Mouse (Mus musculus): ENCODE data around the gene Tns1. TPM values are rescaled to one million over a fixed set of nuclear protein-coding genes. Genes with fewer than 3 reads are reported as not detected.

Gene Tns1
- total RNA-seq, 2 experiments from 2014 or later: 672 to 786 TPM

DNA sequence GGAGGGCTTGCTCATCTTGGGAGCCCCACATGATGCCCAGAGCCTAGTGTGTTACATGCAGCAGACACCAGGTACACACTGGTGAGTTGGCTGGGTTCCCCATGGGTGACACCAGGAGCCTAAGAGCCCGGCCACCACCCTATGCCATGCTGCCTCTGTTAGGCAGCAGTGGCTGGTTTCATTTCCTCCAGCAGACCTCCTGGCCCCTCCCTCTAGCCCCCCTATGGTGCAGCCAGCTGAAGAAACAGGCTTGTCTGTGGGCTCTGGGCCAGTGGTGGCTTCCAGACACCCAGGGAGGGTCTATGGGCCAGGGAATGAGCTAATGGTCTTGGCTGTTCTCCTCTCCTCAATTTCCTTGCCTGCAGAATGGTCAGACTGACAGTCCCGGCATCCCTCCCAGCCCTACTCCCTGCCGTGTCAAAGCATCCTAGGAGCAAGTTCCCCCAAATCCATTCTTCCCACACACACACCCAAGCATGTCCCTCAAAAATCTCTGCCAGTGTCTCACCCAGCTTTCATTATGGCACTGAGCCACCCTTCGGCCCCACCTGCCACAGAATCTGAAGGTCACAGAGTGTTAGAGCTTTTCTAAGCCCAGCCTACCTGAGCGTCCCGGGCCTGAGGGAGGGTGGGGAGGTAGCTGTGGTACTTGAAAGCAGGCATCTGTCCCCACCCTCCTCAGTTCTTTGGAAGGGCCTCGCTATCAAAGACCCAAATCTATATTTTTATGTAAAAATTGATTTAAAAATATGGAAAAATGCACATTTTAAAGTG lies 29.6 kb downstream of the Tns1 start:
- intact Hi-C loops (cut with DNase I): no loop called here
- no peak for DNase-seq

DNA sequence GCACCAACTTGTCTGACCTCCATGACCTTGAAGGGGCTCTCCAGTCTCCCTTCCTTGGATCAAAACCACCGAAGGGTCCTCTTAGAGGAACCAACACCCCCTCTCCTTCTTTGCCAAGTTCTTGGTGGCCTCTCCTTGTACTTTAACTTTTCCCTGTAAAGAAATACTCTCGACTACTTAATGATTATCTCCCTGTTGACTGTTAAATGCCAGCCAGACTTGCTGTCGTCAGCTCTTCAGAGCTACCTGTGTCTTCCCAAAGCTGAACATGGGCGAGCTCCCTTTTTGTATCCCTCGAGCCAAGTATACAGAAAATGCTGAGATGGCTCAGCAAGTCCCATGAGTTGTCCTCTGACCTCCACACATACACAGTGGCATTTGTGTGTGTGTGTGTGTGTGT lies 30.8 kb downstream of the Tns1 start:
- no peak for DNase-seq
- intact Hi-C loops (cut with DNase I): no loop called here

DNA sequence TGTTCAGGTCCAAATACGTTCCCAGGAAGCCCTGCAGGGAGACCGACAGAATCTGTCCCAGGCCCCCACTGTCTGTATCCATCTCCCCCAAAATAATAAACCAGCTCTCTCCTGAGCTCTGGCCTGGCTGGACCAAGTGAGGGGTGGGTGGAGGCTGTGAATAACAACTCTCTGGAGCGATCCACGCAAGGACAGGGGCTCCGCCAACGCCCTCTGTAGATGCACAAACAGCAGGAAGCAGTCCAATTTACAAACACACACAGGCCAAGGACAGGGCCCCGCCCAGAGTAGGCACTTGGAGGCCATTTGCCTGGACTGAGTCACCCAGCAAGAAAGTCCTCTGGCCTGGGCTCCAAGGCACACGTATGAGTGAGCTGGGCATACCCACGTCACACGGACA lies 32.0 kb downstream of the Tns1 start:
- DNase-seq: peak in 1 of 2 experiments; percentile 47
- intact Hi-C loops (cut with DNase I): no loop called here

DNA sequence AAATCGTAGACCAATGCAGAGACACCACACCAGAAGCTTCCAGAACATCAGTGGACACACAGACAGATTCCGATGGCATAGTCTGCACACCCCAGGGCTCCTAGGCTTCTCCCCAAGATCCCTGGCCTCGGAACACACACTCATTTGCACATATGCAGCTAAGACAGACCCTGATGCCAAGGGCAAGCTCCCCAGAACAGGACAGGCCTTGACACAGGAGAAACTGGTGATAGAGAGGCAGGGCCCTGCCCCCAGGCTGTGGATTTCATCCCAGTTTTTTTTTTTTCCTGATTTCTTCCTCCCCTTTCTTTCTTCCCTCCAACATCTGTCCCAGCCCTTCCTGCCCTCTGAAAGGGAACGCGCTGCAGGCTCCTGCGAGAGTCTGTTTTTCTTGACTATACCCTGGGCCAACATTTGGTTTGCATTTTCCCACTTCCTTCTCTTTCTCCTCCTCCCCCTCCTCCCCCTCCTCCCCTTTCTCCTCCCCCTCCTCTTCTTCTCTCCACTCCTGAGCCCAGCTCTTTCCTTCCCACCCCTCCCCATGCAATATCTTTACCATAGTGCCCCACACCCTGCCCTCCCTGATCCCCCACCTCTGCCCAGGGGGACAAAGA lies 32.5 kb downstream of the Tns1 start:
- DNase-seq: no peak
- intact Hi-C loops (cut with DNase I): no loop called here

DNA sequence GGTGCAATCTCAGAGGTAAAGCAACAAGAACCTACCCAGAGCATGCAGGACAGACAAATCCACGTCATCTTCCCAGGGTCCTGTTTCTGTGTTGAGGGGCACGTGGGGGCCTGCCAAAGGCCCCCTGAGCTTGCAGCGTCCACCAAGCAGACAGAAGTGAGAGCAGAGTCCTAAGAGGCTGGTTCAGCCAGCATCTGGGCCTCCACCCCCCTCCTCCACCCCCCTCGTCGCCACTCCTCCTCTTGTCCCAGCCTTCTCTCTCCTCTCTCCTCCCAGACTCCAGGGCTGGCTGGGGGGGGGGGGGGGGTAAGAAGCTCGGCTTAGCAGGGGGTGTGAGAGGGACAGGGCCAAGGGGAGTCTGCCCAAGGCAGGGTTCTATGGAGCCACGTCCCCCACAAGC lies 33.1 kb downstream of the Tns1 start:
- no peak for DNase-seq
- intact Hi-C loops (cut with DNase I): no loop called here

DNA sequence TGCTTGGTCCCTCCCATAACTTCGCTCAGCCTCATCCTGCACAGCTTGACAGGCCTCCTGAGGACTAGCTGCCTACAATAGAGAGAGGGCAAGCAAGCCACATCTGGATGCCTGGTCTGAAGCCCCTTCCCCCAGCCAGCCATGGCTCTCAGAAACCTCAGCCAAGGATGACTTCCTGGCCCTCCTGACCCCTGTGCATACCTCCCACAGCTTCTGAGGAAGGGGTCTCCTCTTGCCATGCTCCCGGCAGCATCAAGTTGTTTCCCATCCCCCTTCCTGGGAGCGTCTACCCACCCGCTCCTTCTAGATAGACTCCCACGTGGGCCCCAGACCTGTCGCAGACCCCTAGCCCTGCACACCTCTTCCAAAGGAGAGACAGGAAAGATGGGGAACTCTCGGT lies 33.9 kb downstream of the Tns1 start:
- no peak for DNase-seq
- intact Hi-C loops (cut with DNase I): no loop called here

DNA sequence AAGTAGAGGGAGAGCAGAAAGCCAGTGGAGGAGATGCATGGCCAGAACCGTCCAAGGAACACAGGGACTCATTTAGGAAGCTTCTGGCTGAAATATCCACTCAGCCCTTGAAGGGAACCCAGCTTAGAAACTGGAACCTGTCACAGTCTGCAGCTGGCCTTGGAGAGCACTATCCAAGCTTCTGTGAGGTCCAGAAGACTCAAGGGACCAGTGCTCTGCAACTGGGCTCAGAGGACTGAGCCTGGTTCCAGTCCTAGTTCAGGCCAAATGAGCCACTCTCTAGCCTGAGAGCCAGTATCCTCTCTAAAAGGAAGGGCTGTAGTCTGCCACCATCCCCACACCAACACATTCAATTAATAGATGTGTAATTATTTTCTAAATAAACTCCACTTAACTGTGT lies 35.7 kb downstream of the Tns1 start:
- intact Hi-C loops (cut with DNase I): no loop called here
- DNase-seq: peak; percentile 52 to 54

DNA sequence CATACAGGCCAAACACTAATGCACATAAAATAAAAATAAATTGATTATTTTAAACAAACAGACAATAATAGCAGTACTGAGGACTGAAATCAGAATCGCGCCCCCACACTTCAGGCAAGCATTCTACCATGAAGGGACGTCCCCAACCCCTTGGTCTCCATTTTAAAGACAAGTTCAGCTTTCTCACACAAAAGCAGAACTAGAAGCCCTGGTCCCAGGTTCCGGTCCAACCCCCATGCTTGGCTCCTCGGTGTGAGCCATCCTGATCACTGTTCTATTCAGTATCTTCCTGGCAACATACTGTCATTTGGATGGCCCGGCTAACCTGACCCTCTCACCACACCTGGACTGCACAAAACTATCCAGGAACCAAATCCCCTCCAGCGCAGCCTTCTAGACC lies 38.7 kb downstream of the Tns1 start:
- intact Hi-C loops (cut with DNase I): no loop called here
- DNase-seq: no peak

DNA sequence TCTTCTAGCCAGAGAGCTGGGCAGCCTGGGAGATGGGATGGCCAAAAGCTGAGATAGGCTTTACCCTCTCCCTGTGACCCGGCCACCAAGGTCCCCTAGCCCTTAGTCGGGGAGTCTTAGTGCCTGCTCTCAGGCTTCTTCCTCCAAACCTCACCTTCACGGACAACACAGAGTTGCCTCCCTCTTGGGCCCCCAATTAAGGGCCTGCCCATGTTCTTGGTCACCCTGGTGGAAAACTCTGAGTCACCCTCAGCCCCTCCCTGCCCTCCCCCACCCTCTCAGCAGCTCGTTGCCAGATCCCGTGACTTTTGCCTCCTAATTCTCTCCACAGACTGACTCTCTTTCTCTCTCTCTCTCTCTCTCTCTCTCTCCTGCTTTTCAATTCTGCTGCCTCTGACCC lies 39.5 kb downstream of the Tns1 start:
- intact Hi-C loops (cut with DNase I): loop anchor here (5.0 kb wide), 1 partner anchor 113 kb away; no protein-coding TSS in a partner anchor
- no peak for DNase-seq

DNA sequence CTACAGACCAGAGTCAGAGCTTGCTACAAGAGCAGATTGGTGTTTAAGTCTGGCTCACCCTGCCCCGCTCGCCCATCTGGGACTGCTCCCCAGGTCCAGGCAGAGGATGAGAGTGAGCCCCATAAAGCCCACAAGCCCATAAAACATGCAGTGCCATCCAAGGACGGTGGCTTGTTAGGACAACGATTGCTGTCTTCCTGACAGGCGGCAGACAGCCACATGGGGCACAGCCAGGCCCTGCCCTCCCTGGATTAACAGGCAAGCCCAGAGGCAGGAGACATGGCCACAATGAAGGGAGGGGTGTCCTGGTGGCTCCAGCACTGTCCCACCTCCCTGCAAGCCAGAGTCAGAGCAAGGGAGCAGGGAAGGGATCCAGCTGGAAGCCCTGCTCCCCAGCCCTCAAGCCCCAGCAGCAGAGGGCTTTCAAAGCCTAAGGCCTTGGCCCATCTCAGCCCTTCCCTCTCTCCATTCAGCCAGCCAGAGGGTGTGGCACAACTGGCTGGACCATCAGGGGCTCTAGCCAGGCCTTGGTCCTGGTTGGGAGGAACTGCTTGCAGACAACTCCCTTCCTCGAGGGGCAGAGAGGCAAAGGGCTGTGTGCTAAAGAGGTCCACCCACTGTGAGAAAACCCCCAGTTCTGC lies 40.1 kb downstream of the Tns1 start:
- intact Hi-C loops (cut with DNase I): loop anchor here (5.0 kb wide), 1 partner anchor 113 kb away; no protein-coding TSS in a partner anchor
- DNase-seq: peak; percentile 69 to 74

DNA sequence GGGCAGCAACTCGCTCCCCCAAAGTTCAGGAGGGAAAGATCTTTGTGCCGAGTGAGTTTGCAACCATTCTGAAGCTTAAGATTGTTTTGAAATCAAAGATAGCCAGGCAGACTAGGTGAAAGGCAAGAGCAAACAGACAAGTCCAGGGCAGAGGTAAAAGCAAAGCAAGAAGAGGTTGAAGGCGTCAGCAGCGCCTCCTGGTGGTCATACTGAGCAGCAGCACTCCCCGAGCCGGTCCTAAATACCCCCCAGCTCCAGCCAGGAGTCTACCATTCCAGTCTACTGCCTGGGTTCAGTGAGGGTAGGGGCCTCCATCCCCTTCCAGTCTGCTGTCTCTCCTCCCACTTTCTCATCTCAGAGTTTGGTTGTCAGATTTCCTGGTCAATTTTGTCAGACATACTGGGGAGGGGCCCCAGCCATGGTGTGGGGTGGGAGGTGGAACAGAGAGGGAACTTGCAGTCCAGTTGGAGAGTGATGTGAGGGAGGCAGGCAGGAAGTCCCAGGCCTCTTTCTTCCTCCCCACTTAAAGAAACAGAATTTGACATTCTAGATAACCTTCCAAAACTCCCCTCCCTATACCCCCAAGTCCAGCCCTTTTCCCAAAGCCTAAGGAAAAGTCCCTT lies 41.3 kb downstream of the Tns1 start:
- DNase-seq: peak; percentile 71
- intact Hi-C loops (cut with DNase I): loop anchor here (1.0 to 5.0 kb wide), 3 partner anchors 42 to 181 kb away; partner anchors contain the start of genes Rufy4 and Tns1

DNA sequence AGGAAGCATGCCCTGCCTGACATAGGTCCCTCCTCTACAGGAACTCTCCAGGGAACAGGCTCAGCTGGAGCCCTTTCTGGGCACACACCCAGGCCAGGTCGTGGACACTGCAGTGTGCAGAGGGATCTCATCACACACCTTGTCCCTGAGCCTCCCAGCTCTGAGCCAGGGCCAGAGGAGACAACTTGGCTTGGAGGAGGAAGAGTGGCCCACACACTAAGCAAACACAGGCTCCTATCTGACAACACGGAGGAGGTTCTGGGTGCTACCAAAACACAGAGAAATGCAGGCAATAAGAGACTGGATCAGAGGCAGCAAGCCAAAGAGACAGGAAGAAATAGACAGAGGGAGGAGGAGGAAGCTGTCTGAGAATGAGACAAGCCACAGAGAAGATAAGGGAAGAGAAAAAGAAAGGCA lies 42.7 kb downstream of the Tns1 start:
- intact Hi-C loops (cut with DNase I): loop anchor here (5.0 kb wide), 1 partner anchor 116 kb away; no protein-coding TSS in a partner anchor
- DNase-seq: peak in 1 of 2 experiments; percentile 49

DNA sequence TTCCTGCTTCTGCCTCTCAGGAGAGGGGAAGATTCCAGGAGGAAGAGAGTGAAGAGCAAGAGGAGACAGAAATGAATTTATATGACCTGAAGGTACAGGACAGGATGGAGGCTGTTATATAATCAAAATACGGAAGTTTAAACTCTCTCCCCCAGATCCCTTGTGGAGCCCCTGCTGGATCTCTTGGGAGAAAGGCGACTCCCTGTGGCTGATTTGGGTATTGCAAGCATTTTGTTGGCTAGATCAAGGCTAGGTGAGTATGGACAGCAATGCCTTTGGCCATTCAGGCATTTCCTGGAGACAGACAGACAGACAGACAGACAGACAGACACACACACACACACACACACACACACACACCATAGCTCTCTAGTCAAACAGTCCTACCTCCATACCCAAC lies 46.9 kb downstream of the Tns1 start:
- intact Hi-C loops (cut with DNase I): loop anchor here (1.0 to 2.0 kb wide), 4 partner anchors 41 to 176 kb away; no protein-coding TSS in a partner anchor
- peak; percentile 93 to 96 for DNase-seq

DNA sequence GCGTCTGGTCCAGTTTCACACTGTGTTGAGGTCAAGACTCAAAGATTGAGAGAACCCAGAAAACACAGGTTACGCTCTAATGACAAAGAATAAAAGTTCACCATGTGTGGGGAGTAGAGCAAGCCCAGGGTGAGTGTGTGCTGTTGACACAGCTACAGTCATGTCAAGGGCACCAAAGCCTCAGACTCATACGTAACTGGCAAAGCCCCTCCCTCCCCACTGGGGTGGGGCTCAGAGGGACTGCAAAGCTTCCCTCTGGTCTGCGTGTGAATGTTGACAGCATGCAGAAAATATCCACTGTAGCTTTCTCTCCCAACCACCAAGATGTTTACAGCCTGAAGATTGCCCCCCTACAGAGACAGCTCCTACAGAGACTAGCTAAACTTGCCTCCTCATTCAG lies 48.0 kb downstream of the Tns1 start:
- intact Hi-C loops (cut with DNase I): loop anchor here (2.0 kb wide), 2 partner anchors 39 to 89 kb away; no protein-coding TSS in a partner anchor
- no peak for DNase-seq

DNA sequence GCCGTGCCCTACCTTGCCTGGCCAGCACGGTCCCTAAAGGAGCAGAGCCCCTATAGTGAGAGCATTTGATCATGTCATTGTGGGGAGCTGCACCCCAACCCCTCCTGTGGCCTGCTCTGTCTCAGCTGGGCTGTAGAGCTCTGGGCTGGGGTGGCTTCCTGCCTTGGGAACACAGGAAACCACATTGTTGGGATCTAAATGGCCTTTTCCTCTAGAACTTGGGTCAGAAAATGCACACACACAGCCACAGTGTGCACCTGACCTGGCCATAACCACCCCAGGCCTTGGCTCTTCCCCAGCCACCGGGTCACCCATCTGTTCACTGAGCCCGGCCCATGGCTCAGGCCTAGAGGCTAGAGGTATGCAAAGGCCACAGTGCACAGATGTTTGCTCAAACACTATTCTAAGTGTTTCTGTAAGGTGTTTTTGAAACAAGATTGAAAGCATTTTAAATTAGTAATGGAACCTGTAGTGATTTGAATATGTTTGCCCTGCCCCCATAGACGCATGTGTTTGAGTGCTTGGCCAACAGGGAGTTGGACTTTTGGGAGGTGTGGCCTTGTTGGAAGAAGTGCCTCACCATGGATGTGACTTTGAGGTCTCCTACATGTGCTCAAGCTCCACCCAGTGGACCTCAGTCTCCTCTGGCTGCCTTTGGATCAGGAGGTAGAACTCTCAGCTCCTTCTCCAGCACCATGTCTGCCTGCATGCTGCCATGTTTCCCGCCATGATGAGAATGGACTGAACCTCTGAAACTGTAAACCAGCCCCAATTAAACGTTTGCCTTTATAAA lies 49.4 kb downstream of the Tns1 start:
- peak; percentile 46 to 58 for DNase-seq
- intact Hi-C loops (cut with DNase I): loop anchor here (2.0 kb wide), 1 partner anchor 44 kb away; no protein-coding TSS in a partner anchor

DNA sequence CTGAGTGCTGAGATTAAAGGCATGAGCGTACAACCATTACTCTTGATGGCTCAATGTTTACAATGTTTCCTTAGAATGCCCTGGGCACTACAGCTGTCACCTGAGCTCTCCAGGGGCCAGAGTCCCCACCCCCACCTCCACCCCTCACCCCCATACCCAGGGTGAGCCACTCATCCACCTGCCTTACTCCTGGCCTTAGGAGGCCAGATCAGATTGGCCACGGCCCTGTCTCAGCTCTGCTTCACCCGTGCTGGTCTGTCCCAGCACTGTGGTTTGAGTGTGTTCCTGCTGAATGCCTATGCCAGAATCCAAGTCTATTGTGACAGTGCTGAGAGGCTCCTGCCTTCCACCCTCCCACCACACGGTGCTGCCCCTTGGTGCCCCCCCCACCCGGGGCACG lies 50.5 kb downstream of the Tns1 start:
- DNase-seq: no peak
- intact Hi-C loops (cut with DNase I): loop anchor here (2.0 kb wide), 1 partner anchor 43 kb away; no protein-coding TSS in a partner anchor

DNA sequence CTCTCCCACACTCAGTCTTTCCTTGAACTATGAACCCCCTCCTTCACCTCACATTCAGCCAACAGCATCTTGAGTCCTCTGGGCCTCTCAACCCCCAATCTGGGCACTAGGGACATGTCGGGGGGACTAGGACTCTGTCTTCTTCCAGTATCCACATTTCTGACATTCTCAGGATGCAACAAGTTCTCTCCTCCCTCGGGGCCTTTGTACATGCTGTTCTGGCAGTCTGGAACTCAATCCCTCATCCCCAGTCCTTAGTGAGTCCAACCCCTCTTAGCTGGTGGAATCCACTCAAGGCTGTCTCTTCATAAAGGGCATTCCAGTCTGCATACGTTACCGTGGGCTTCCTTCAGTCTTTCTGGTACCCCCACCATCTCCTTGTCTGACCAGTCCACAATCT lies 53.5 kb downstream of the Tns1 start:
- no peak for DNase-seq
- intact Hi-C loops (cut with DNase I): no loop called here

DNA sequence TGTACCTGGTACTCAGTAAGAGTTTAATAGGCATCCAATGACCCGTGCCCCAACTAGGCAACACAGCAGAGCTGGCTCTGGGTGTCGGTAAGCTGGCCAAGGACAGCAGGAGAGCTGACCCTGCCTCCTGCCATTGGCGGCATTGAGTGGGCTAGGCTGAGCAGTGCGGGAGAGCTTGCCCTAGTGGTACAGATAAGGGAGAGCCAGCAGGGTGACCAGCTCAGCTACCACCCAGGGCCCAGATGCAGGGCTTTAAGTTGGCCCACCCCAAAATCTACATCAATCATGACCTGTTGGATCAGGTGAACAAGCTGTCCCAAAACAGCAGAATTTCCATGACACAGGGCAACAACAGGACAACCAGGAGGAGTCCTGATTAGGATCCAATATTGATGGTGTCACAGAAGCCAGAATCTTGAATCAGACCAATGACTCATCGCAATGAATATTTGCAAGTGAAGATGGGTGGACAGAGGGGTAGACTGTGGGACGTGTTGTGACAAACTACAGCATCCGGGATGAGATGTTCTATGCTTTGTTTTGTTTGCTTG lies 54.2 kb downstream of the Tns1 start:
- intact Hi-C loops (cut with DNase I): no loop called here
- DNase-seq: peak in 1 of 2 experiments; percentile 43

DNA sequence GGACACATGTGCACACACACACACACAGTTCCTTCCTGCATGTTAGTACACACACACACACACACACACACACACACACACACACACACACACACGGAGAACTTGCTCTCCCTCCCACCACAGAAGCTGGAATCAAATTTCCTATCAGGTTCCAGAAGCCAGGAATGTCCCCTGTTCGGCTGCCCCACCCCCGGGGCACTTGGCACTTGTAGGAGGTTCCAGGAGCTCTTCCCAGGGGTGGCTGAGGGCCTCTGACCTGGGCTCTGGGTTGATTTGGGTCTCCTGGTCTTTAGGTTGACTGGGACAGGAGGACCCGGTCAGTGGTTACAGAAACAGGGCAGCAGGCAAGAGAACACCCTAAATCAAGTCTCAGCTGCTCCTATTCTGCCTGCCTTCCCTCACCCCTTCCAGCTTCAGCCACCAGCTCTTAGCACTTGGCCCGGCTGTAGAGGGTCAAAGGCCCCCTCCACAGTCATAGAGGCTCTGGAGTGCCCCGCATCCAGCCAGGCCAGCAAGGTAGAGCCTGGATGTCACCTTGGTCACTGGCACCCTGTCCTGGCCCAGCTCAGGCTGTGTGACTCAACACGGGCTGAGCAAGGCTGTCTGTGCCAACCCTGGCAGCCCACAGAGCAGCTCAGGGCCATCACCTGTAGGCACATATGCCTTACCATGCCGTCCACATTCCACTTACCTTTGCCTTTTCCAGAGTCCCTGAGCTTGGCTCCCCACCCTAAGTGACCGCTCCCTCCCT lies 55.0 kb downstream of the Tns1 start:
- DNase-seq: peak; percentile 48 to 63
- intact Hi-C loops (cut with DNase I): no loop called here

Data from heart, postnatal 36 days (tissue).